Mouse (Mus musculus) stomach, embryonic 14.5 days (tissue): ENCODE data around the gene Cit. TPM values are rescaled to one million over a fixed set of nuclear protein-coding genes. Genes with fewer than 3 reads are reported as not detected.

ENCODE experiments used
- ATAC-seq: fragments of 200-750 bp; cut with Nextera tagmentation; 2 replicates; pipeline ENCODE4 v1.8.0; 2017; ENCODE audit warnings: low read depth, moderate TSS enrichment; ENCODE audit not compliant: insufficient number of reproducible peaks, insufficient read depth, low FRiP score
- H3K27ac ChIP-seq: fragments of 300-500 bp; sonication (generic); 2 replicates; pipeline ENCODE4 v1.5.1; 2014; ENCODE audit warnings: mild to moderate bottlenecking, low read length, moderate library complexity, mixed read lengths
- H3K27me3 ChIP-seq: fragments of 300-500 bp; sonication (generic); 2 replicates; pipeline ENCODE4 v1.6.1; 2014; ENCODE audit warnings: low read length, control low read depth, mixed read lengths; ENCODE audit not compliant: control insufficient read depth, insufficient read depth
- H3K36me3 ChIP-seq: fragments of 300-500 bp; sonication (generic); 2 replicates; pipeline ENCODE4 v1.6.1; 2014; ENCODE audit warnings: mild to moderate bottlenecking, control low read depth, low read length, moderate library complexity, mixed read lengths; ENCODE audit not compliant: control insufficient read depth, insufficient read depth
- H3K4me1 ChIP-seq: fragments of 300-500 bp; sonication (generic); 2 replicates; pipeline ENCODE4 v1.6.1; 2014; ENCODE audit warnings: low read length, control low read depth, mixed read lengths; ENCODE audit not compliant: control insufficient read depth, insufficient read depth
- H3K4me2 ChIP-seq: fragments of 300-500 bp; sonication (generic); replicated peaks from 2 replicates; pipeline ENCODE4 v1.6.1; 2014; ENCODE audit warnings: low read depth, low read length, control low read depth
- H3K4me3 ChIP-seq: fragments of 300-500 bp; sonication (generic); 2 replicates; pipeline ENCODE4 v1.5.1; 2014; ENCODE audit warnings: low read depth, low read length, control low read depth
- H3K9ac ChIP-seq: fragments of 300-500 bp; sonication (generic); replicated peaks from 2 replicates; pipeline ENCODE4 v1.6.1; 2014; ENCODE audit warnings: low read depth, mild to moderate bottlenecking, control low read depth, low read length, moderate library complexity, mixed read lengths
- H3K9me3 ChIP-seq: fragments of 300-500 bp; sonication (generic); 2 replicates; pipeline ENCODE4 v1.6.1; 2016; ENCODE audit warnings: low read depth, low read length, control low read depth; ENCODE audit not compliant: control insufficient read depth
- WGBS: fragments of 180-500 bp; shearing (Covaris S2); extraction: QIAGEN DNeasy Blood & Tissue Kit; methylation state at CpG from one replicate; pipeline ENCODE4 v1.1.7; 2014; 5-methylcytosine and 5-hydroxymethylcytosine counted together
- polyA plus RNA-seq: library from polyadenylated mRNA; unstranded; fragments of >200 nt; fragmentation: Nextera tagmentation; extraction: Ambion mirVana; gene quantifications from 2 replicates; pipeline ENCODE4 v1.2.1, GENCODE M21; 2014

Gene Cit
- polyA plus RNA-seq, 1 experiment from 2014 or later: 29.7 TPM

GRCm38 (mm10) chr5:115845635-115846174 lies 627 bp downstream of the Cit start:
- no peak overlapping the region for H3K27ac ChIP-seq
- H3K9ac ChIP-seq: peak overlapping the region; percentile 67
- no peaks in the 10 kb centered on the region for H3K27me3 ChIP-seq
- no peaks in the 10 kb centered on the region; the same call in 1 of the 2 replicates for H3K36me3 ChIP-seq
- peak overlapping the region; percentile 65 for H3K4me3 ChIP-seq
- no peaks in the 10 kb centered on the region for H3K9me3 ChIP-seq
- H3K4me2 ChIP-seq: peak overlapping the region; percentile 76
- WGBS: 29% methylated on average over 8 of the region's 8 CpGs
- H3K4me1 ChIP-seq: peaks cover 10% of the 10 kb centered on the region; the same call in 1 of the 2 replicates
- no peak for ATAC-seq

DNA sequence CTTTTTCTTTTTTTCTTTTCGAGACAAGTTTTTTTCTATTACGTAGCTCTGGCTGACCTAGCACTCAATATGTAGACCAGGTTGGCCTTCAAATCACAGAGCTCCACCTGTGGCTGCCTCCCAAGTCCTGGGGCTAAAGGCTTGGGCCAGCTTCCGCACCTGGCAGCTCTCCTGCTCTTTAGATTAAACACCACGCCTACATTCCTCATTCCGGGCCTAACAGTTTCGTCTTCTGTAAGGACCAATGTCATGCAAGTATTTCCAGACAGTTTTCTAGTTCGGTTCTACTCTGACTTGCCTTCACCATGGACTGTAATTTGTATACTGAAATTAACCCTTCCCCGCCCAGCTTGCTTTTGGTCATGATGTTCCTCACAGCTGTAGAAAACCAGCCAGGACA lies 2.1 kb downstream of the Cit start:
- H3K36me3 ChIP-seq: peaks cover 9% of the 10 kb centered on the region; the same call in 1 of the 2 replicates
- H3K4me2 ChIP-seq: no peak overlapping the region
- peaks cover 10% of the 10 kb centered on the region; the same call in 1 of the 2 replicates for H3K4me1 ChIP-seq
- no peaks in the 10 kb centered on the region for H3K27me3 ChIP-seq
- no peak overlapping the region for H3K4me3 ChIP-seq
- H3K9me3 ChIP-seq: no peaks in the 10 kb centered on the region
- ATAC-seq: no peak
- H3K9ac ChIP-seq: no peak overlapping the region
- H3K27ac ChIP-seq: no peak overlapping the region
- WGBS: 76% methylated on average over 8 of the region's 8 CpGs

DNA sequence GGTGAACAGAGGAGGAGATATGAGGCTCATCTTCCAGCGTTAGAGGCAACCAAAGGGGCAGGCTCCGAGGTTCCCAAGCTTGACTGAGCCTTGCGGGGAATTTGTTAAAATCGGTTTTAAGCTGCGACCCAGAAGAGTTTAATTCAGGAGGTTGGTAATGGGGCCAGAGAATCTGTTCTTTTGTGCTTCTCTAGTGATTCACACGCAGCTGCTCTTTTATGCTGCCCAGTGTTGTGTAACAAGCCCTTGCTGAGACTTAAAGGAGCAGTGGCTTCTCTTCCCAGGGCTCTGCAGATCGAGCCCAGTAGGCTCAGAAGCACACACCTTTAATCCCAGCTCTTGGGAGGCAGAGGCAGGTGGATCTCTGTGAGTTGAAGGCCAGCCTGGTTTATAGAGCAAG lies 3.4 kb downstream of the Cit start:
- Histone ChIP-seq H3K27ac (no peak overlapping the region), H3K4me1 (peaks cover 10% of the 10 kb centered on the region; the same call in 1 of the 2 replicates), H3K27me3 (no peaks in the 10 kb centered on the region), H3K9me3 (no peaks in the 10 kb centered on the region), H3K4me3 (no peak overlapping the region), H3K4me2 (no peak overlapping the region), H3K9ac (no peak overlapping the region), H3K36me3 (peaks cover 13% of the 10 kb centered on the region; the same call in 1 of the 2 replicates)
- whole genome bisulfite sequencing: 96% methylated on average over 7 of the region's 7 CpGs
- ATAC-seq: no peak

- peaks cover 10% of the 10 kb centered on the region; the same call in 1 of the 2 replicates for H3K4me1 ChIP-seq
- no peak for ATAC-seq
- H3K27ac ChIP-seq: no peak overlapping the region
Measured at GRCm38 (mm10) chr5:115849263-115849829, 4.3 kb downstream of the Cit start.

GRCm38 (mm10) chr5:115850250-115851028 lies 5.4 kb downstream of the Cit start:
- H3K9ac ChIP-seq: no peak overlapping the region
- H3K36me3 ChIP-seq: peaks cover 13% of the 10 kb centered on the region; the same call in 1 of the 2 replicates
- peaks cover 9% of the 10 kb centered on the region; the same call in 1 of the 2 replicates for H3K4me1 ChIP-seq
- ATAC-seq: no peak
- H3K27ac ChIP-seq: no peak overlapping the region
- H3K4me2 ChIP-seq: no peak overlapping the region
- H3K9me3 ChIP-seq: no peaks in the 10 kb centered on the region
- no peaks in the 10 kb centered on the region for H3K27me3 ChIP-seq
- WGBS: 90% methylated on average over 17 of the region's 17 CpGs
- H3K4me3 ChIP-seq: no peak overlapping the region

More at GRCm38 (mm10) chr5:115849263-115849829, 4.3 kb downstream of the Cit start:
- H3K36me3 ChIP-seq: peaks cover 13% of the 10 kb centered on the region; the same call in 1 of the 2 replicates
- no peaks in the 10 kb centered on the region for H3K27me3 ChIP-seq
- H3K9ac ChIP-seq: no peak overlapping the region
- H3K4me2 ChIP-seq: no peak overlapping the region
- H3K9me3 ChIP-seq: no peaks in the 10 kb centered on the region
- 87% methylated on average over 12 of the region's 12 CpGs for WGBS
- no peak overlapping the region for H3K4me3 ChIP-seq

GRCm38 (mm10) chr5:115851029-115851365 lies 5.9 kb downstream of the Cit start:
- H3K4me2 ChIP-seq: no peak overlapping the region
- no peaks in the 10 kb centered on the region for H3K27me3 ChIP-seq
- peaks cover 3% of the 10 kb centered on the region; the same call in 1 of the 2 replicates for H3K4me1 ChIP-seq
- no peak overlapping the region for H3K27ac ChIP-seq
- ATAC-seq: no peak
- no peak overlapping the region for H3K9ac ChIP-seq
- WGBS: 81% methylated on average over 13 of the region's 13 CpGs
- peaks cover 13% of the 10 kb centered on the region; the same call in 1 of the 2 replicates for H3K36me3 ChIP-seq
- H3K4me3 ChIP-seq: no peak overlapping the region
- no peaks in the 10 kb centered on the region for H3K9me3 ChIP-seq

DNA sequence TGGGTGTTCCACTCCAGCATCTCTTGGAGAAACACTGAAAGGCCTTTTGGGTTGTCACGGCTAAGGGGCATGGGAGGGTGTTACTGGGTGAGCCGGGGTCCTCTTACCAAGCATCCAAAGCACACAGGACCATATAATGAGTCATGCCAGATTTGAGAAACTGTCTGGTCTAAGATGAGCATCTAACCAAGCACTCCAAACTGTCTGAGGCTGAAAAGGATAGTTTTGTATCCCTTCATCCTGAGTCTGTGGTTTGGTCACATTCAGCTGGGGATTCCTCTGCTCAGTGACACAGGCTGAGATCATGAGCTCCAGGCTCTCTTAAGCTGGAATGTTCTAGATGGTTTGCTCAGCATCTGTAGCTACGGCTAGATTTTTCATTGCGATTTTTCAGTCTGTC lies 7.4 kb downstream of the Cit start:
- Histone ChIP-seq H3K4me2 (no peak overlapping the region), H3K27me3 (no peaks in the 10 kb centered on the region), H3K4me1 (no peaks in the 10 kb centered on the region), H3K36me3 (peaks cover 13% of the 10 kb centered on the region; the same call in 1 of the 2 replicates), H3K9ac (no peak overlapping the region), H3K4me3 (no peak overlapping the region), H3K27ac (no peak overlapping the region), H3K9me3 (no peaks in the 10 kb centered on the region)
- 97% methylated on average over 4 of the region's 4 CpGs for WGBS
- no peak for ATAC-seq

- no peaks in the 10 kb centered on the region for H3K4me1 ChIP-seq
- no peaks in the 10 kb centered on the region for H3K9me3 ChIP-seq
- H3K9ac ChIP-seq: no peak overlapping the region
- WGBS: 90% methylated on average over 9 of the region's 9 CpGs
- no peak overlapping the region for H3K4me2 ChIP-seq
- ATAC-seq: no peak
- no peak overlapping the region for H3K27ac ChIP-seq
- no peak overlapping the region for H3K4me3 ChIP-seq
- H3K36me3 ChIP-seq: peaks cover 13% of the 10 kb centered on the region; the same call in 1 of the 2 replicates
- H3K27me3 ChIP-seq: no peaks in the 10 kb centered on the region
Measured at GRCm38 (mm10) chr5:115853691-115854090, 8.6 kb downstream of the Cit start.
